Mouse (Mus musculus): ENCODE results near the gene Ift27. TPM values are rescaled to one million over a fixed set of nuclear protein-coding genes. Genes with fewer than 3 reads are reported as not detected.

Ift27 gene
- polyA plus RNA-seq, 1 experiment from 2014 or later = 99.8 TPM

GRCm38 (mm10) chr15:78170708-78171107 lies 3.2 kb downstream of the Ift27 start:
- Histone ChIP-seq H3K27ac (replicated peaks) (no peak overlapping the region), H3K4me1 (peaks cover 30% of the 10 kb centered on the region), H3K4me3 (replicated peaks) (no peak overlapping the region), H3K9me3 (replicated peaks) (no peaks in the 10 kb centered on the region), H3K27me3 (replicated peaks) (no peaks in the 10 kb centered on the region), H3K4me2 (no peak overlapping the region), H3K9ac (replicated peaks) (no peak overlapping the region), H3K36me3 (peaks cover 3% of the 10 kb centered on the region; the same call in 1 of the 2 replicates)
- no peak for ATAC-seq (ENCODE audit: low FRiP score)
- 92% methylated on average over 15 of the region's 15 CpGs for WGBS

- no peaks in the 10 kb centered on the region for H3K27me3 ChIP-seq (replicated peaks)
- H3K4me3 ChIP-seq (replicated peaks) = no peak overlapping the region
- H3K4me1 ChIP-seq = peaks cover 23% of the 10 kb centered on the region
- no peaks in the 10 kb centered on the region for H3K9me3 ChIP-seq (replicated peaks)
- no peak overlapping the region for H3K27ac ChIP-seq (replicated peaks)
- no peak overlapping the region for H3K9ac ChIP-seq (replicated peaks)
- no peak overlapping the region for H3K4me2 ChIP-seq
- H3K36me3 ChIP-seq = peaks cover 4% of the 10 kb centered on the region; the same call in 1 of the 2 replicates
- no peak for ATAC-seq (ENCODE audit: low FRiP score)
- 87% methylated on average over 11 of the region's 11 CpGs for WGBS
Measured at GRCm38 (mm10) chr15:78169566-78169965, 4.3 kb downstream of the Ift27 start.

GRCm38 (mm10) chr15:78165292-78165691 lies 8.6 kb downstream of the Ift27 start:
- no peak for ATAC-seq (ENCODE audit: low FRiP score)
- H3K27ac ChIP-seq (replicated peaks) = no peak overlapping the region
- H3K9ac ChIP-seq (replicated peaks) = no peak overlapping the region
- peaks cover 14% of the 10 kb centered on the region for H3K4me1 ChIP-seq
- WGBS = 85% methylated on average over 4 of the region's 4 CpGs
- H3K4me3 ChIP-seq (replicated peaks) = no peak overlapping the region
- H3K4me2 ChIP-seq = no peak overlapping the region
- H3K9me3 ChIP-seq (replicated peaks) = no peaks in the 10 kb centered on the region
- no peaks in the 10 kb centered on the region for H3K27me3 ChIP-seq (replicated peaks)
- peaks cover 4% of the 10 kb centered on the region; the same call in 1 of the 2 replicates for H3K36me3 ChIP-seq

GRCm38 (mm10) chr15:78164466-78164865 lies 9.4 kb downstream of the Ift27 start:
- H3K9ac ChIP-seq (replicated peaks) = no peak overlapping the region
- H3K9me3 ChIP-seq (replicated peaks) = no peaks in the 10 kb centered on the region
- no peak overlapping the region for H3K4me3 ChIP-seq (replicated peaks)
- ATAC-seq (ENCODE audit: low FRiP score) = no peak
- no peaks in the 10 kb centered on the region for H3K27me3 ChIP-seq (replicated peaks)
- H3K4me2 ChIP-seq = no peak overlapping the region
- no peak overlapping the region for H3K27ac ChIP-seq (replicated peaks)
- 61% methylated on average over 11 of the region's 11 CpGs for WGBS
- peaks cover 4% of the 10 kb centered on the region; the same call in 1 of the 2 replicates for H3K36me3 ChIP-seq
- peaks cover 14% of the 10 kb centered on the region for H3K4me1 ChIP-seq

- Histone ChIP-seq H3K27me3 (replicated peaks) (no peaks in the 10 kb centered on the region), H3K4me2 (no peak overlapping the region), H3K36me3 (peaks cover 4% of the 10 kb centered on the region; the same call in 1 of the 2 replicates), H3K9me3 (replicated peaks) (no peaks in the 10 kb centered on the region), H3K4me1 (peaks cover 14% of the 10 kb centered on the region), H3K9ac (replicated peaks) (no peak overlapping the region), H3K27ac (replicated peaks) (no peak overlapping the region), H3K4me3 (replicated peaks) (no peak overlapping the region)
- ATAC-seq (ENCODE audit: low FRiP score) = no peak
- WGBS = 71% methylated on average over 9 of the region's 9 CpGs
Measured at GRCm38 (mm10) chr15:78161946-78162345, 12.0 kb downstream of the Ift27 start.

- no peak overlapping the region for H3K4me2 ChIP-seq
- no peak overlapping the region for H3K4me3 ChIP-seq (replicated peaks)
- no peak overlapping the region for H3K27ac ChIP-seq (replicated peaks)
- H3K36me3 ChIP-seq = no peaks in the 10 kb centered on the region
- H3K9me3 ChIP-seq (replicated peaks) = no peaks in the 10 kb centered on the region
- 91% methylated on average over 3 of the region's 5 CpGs for WGBS
- no peaks in the 10 kb centered on the region for H3K27me3 ChIP-seq (replicated peaks)
- peaks cover 19% of the 10 kb centered on the region for H3K4me1 ChIP-seq
- no peak overlapping the region for H3K9ac ChIP-seq (replicated peaks)
- ATAC-seq (ENCODE audit: low FRiP score) = no peak
Measured at GRCm38 (mm10) chr15:78158335-78158734, 15.6 kb downstream of the Ift27 start.

- Histone ChIP-seq H3K36me3 (no peaks in the 10 kb centered on the region), H3K4me1 (peaks cover 20% of the 10 kb centered on the region), H3K4me2 (no peak overlapping the region), H3K4me3 (replicated peaks) (no peak overlapping the region), H3K9me3 (replicated peaks) (no peaks in the 10 kb centered on the region), H3K27me3 (replicated peaks) (no peaks in the 10 kb centered on the region), H3K9ac (replicated peaks) (no peak overlapping the region), H3K27ac (replicated peaks) (no peak overlapping the region)
- ATAC-seq (ENCODE audit: low FRiP score) = no peak
- 76% methylated on average over 4 of the region's 4 CpGs for WGBS
Measured at GRCm38 (mm10) chr15:78157824-78158223, 16.1 kb downstream of the Ift27 start.

GRCm38 (mm10) chr15:78157330-78157729 lies 16.6 kb downstream of the Ift27 start:
- Histone ChIP-seq H3K4me3 (replicated peaks) (no peak overlapping the region), H3K9ac (replicated peaks) (no peak overlapping the region), H3K4me1 (peaks cover 16% of the 10 kb centered on the region), H3K4me2 (no peak overlapping the region), H3K36me3 (no peaks in the 10 kb centered on the region), H3K27me3 (replicated peaks) (no peaks in the 10 kb centered on the region), H3K27ac (replicated peaks) (no peak overlapping the region), H3K9me3 (replicated peaks) (no peaks in the 10 kb centered on the region)
- no peak for ATAC-seq (ENCODE audit: low FRiP score)
- 86% methylated on average over 8 of the region's 8 CpGs for WGBS

GRCm38 (mm10) chr15:78155421-78155820 lies 18.5 kb downstream of the Ift27 start:
- H3K9ac ChIP-seq (replicated peaks) = no peak overlapping the region
- peaks cover 11% of the 10 kb centered on the region; the same call in 1 of the 2 replicates for H3K4me1 ChIP-seq
- ATAC-seq (ENCODE audit: low FRiP score) = no peak
- no peak overlapping the region for H3K27ac ChIP-seq (replicated peaks)
- WGBS = 93% methylated on average over 6 of the region's 6 CpGs
- H3K9me3 ChIP-seq (replicated peaks) = no peaks in the 10 kb centered on the region
- no peak overlapping the region for H3K4me3 ChIP-seq (replicated peaks)
- no peaks in the 10 kb centered on the region for H3K27me3 ChIP-seq (replicated peaks)
- H3K36me3 ChIP-seq = no peaks in the 10 kb centered on the region
- no peak overlapping the region for H3K4me2 ChIP-seq

GRCm38 (mm10) chr15:78153045-78153775 lies 20.7 kb downstream of the Ift27 start:
- 30% methylated on average over 11 of the region's 11 CpGs for WGBS
- no peak overlapping the region for H3K9ac ChIP-seq (replicated peaks)
- H3K27ac ChIP-seq (replicated peaks) = no peak overlapping the region

GRCm38 (mm10) chr15:78148565-78148964 lies 25.3 kb downstream of the Ift27 start:
- no peak overlapping the region for H3K4me3 ChIP-seq (replicated peaks)
- no peaks in the 10 kb centered on the region for H3K9me3 ChIP-seq (replicated peaks)
- H3K4me1 ChIP-seq = peaks cover 9% of the 10 kb centered on the region; the same call in 1 of the 2 replicates
- WGBS = 76% methylated on average over 7 of the region's 7 CpGs
- H3K9ac ChIP-seq (replicated peaks) = no peak overlapping the region
- no peak overlapping the region for H3K4me2 ChIP-seq
- no peak for ATAC-seq (ENCODE audit: low FRiP score)
- H3K27me3 ChIP-seq (replicated peaks) = no peaks in the 10 kb centered on the region
- H3K27ac ChIP-seq (replicated peaks) = no peak overlapping the region
- H3K36me3 ChIP-seq = no peaks in the 10 kb centered on the region

More at GRCm38 (mm10) chr15:78153045-78153775, 20.7 kb downstream of the Ift27 start:
- Histone ChIP-seq H3K4me2 (no peak overlapping the region), H3K36me3 (no peaks in the 10 kb centered on the region), H3K27me3 (replicated peaks) (no peaks in the 10 kb centered on the region), H3K4me1 (peaks cover 11% of the 10 kb centered on the region; the same call in 1 of the 2 replicates), H3K9me3 (replicated peaks) (no peaks in the 10 kb centered on the region), H3K4me3 (replicated peaks) (no peak overlapping the region)
- ATAC-seq (ENCODE audit: low FRiP score) = no peak

GRCm38 (mm10) chr15:78140226-78140625 lies 33.7 kb downstream of the Ift27 start:
- Histone ChIP-seq H3K9me3 (replicated peaks) (no peaks in the 10 kb centered on the region), H3K27me3 (replicated peaks) (0 out of 2 replicates have a peak, but pooled peaks cover 3% of the 10 kb centered on the region), H3K27ac (replicated peaks) (no peak overlapping the region), H3K9ac (replicated peaks) (no peak overlapping the region), H3K36me3 (no peaks in the 10 kb centered on the region), H3K4me2 (no peak overlapping the region), H3K4me1 (no peaks in the 10 kb centered on the region), H3K4me3 (replicated peaks) (no peak overlapping the region)
- ATAC-seq (ENCODE audit: low FRiP score) = no peak
- WGBS = 41% methylated on average over 8 of the region's 8 CpGs
